Mouse (Mus musculus): Measurements from ENCODE around the gene Gja1. TPM values are rescaled to one million over a fixed set of nuclear protein-coding genes. Genes with fewer than 3 reads are reported as not detected.
"Not testable (repeated sequence)": the region's sequence is repeated elsewhere in the genome, so short reads cannot be mapped to it uniquely, and the experiment has no call there.

Gja1 gene
- total RNA-seq, 1 experiment from 2014 or later = 10.8 TPM

- not testable (repeated sequence) for ATAC-seq (replicated peaks in 1 of 2; ENCODE audit: insufficient read depth in 1 of 2, low FRiP score in 2 of 2, low TSS enrichment in 1 of 2, low read depth in 1 of 2, poor library complexity in 2 of 2, severe bottlenecking in 2 of 2)
Measured at GRCm38 (mm10) chr10:56401396-56401795, 24.3 kb downstream of the Gja1 start.

DNA sequence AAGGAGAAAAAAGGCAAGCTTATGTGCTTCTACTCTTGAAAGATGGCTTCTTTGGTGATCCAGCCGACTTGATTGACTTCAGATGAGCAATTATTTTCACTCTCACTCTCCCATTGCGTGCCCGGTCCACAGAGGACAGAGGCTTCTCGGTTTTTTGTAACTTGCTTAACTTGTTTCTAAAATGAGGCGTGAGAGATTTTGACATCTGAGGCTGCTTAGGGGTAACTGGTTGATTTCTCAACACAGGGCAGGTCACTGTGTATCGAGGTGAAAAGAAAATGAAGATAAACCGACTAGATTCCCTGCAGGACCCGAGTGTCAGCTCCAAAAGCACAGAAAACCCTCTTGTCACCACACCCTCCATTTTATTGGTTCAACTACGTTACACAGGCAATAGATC is 28.8 kb downstream of the Gja1 start:
- no peak for ATAC-seq (replicated peaks in 1 of 2; ENCODE audit: insufficient read depth in 1 of 2, low FRiP score in 2 of 2, low TSS enrichment in 1 of 2, low read depth in 1 of 2, poor library complexity in 2 of 2, severe bottlenecking in 2 of 2)

DNA sequence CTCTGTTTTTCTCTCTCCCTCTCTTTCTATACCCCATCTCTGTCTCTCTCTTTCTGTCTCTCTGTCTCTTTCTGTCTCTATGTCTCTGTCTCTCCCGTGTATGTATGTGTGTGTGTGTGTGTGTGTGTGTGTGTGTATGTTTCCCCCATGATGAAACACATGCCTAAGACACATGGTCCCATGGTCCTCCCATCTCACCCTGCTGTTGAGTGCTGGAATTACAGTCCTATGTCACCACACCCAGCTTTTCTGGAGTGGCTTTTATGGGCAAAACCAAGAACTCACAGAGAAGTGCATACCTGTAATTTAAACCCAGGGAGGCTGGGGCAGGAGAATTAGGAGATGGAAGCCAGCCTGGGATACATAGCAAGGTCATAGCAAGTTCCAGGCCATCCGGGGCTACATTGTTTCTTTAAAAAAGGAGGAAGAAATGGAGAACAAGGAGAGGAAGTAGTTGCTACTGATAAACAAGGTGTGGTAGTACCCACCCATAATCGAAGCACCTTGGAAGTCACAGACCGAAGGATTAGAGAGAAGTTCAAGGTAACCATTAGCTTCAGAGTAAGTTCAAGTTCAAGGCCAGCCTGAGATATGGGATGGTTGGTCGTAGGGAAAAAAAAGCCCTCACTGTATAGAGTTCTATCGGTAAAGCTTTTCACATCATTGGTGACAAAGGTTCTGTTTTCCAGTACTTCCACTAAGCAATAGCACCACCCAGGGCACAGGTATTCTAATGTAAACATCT is 29.4 kb downstream of the Gja1 start:
- ATAC-seq (replicated peaks in 1 of 2; ENCODE audit: insufficient read depth in 1 of 2, low FRiP score in 2 of 2, low TSS enrichment in 1 of 2, low read depth in 1 of 2, poor library complexity in 2 of 2, severe bottlenecking in 2 of 2) = peak; percentile 27 to 48; a peak in 2 of 4 replicates

DNA sequence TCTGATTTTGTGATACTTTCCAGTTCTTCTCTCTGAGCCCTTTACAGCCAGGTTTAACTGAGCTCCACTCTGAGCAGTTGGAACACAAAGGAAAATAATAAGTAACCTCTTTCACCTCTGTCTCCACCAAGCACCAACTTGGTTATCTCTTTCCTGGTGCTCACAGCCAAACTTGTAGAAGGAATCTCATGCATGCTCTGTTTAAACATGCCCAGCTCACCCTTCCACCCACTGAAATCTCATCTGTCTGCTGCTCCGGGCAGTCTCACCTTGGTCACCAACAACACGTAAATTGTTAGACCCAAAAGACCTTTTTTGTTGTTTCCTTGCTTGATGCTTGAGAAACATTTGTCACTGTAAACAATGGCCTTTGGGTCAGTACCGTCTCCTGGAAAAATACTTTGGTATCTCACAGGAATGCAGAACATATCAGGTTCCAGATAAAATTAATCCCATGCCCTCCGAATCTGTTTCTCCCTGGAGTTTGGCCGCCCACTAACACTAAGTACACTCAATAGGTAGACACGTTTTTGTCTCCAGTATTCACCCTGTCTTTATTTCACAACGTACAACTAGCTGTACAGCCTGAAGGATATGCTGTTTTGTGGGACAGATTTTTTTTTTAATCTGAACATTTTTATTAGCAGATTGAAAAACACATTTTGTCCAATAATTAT is 38.9 kb downstream of the Gja1 start:
- no peak for ATAC-seq (replicated peaks in 1 of 2; ENCODE audit: insufficient read depth in 1 of 2, low FRiP score in 2 of 2, low TSS enrichment in 1 of 2, low read depth in 1 of 2, poor library complexity in 2 of 2, severe bottlenecking in 2 of 2)

GRCm38 (mm10) chr10:56422518-56422917 is 45.4 kb downstream of the Gja1 start:
- no peak for ATAC-seq (replicated peaks in 1 of 2; ENCODE audit: insufficient read depth in 1 of 2, low FRiP score in 2 of 2, low TSS enrichment in 1 of 2, low read depth in 1 of 2, poor library complexity in 2 of 2, severe bottlenecking in 2 of 2)

- ATAC-seq (replicated peaks in 1 of 2; ENCODE audit: insufficient read depth in 1 of 2, low FRiP score in 2 of 2, low TSS enrichment in 1 of 2, low read depth in 1 of 2, poor library complexity in 2 of 2, severe bottlenecking in 2 of 2) = no peak
Measured at GRCm38 (mm10) chr10:56425016-56425798, 48.1 kb downstream of the Gja1 start.

GRCm38 (mm10) chr10:56426369-56426768 is 49.2 kb downstream of the Gja1 start:
- ATAC-seq (replicated peaks in 1 of 2; ENCODE audit: insufficient read depth in 1 of 2, low FRiP score in 2 of 2, low TSS enrichment in 1 of 2, low read depth in 1 of 2, poor library complexity in 2 of 2, severe bottlenecking in 2 of 2) = no peak

DNA sequence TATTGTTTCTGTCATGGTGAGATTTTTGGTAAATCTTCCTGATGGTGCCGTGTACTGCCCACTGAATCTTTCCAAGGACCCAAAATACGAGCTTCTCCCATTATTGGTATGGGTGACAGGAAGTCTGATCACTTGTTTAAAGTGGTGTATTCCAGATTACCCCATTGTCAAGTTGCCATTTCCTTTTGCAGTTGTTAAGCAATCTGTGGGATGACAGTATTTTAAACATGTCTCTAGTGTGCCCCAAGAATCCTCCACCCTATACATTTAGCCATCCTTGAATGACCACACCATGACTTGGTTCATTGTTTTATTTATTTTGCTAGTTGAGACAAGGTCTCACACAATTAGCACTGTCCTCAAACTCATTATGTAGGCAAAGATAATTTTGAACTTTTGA is 50.3 kb downstream of the Gja1 start:
- no peak for ATAC-seq (replicated peaks in 1 of 2; ENCODE audit: insufficient read depth in 1 of 2, low FRiP score in 2 of 2, low TSS enrichment in 1 of 2, low read depth in 1 of 2, poor library complexity in 2 of 2, severe bottlenecking in 2 of 2)

DNA sequence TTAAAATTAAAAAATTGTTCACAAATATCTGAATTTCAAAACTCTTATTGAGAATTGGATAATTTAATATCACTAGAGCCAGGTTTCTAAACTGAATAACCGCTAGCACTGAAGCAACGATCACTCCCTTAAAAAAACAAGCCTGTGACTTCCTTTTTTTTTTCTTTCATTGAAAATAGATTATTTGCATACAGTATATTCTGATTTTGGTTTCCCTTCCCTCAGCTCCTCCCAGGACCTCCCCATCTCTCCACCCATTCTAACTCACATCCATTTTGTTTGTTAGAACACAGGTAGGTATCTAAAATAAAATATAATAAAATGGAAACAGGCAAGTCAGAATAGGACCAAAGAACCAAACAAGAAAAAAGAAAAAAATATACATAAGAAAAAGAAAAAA is 50.7 kb downstream of the Gja1 start:
- no peak; a peak in 1 of 4 replicates for ATAC-seq (replicated peaks in 1 of 2; ENCODE audit: insufficient read depth in 1 of 2, low FRiP score in 2 of 2, low TSS enrichment in 1 of 2, low read depth in 1 of 2, poor library complexity in 2 of 2, severe bottlenecking in 2 of 2)

GRCm38 (mm10) chr10:56429011-56429410 is 51.9 kb downstream of the Gja1 start:
- ATAC-seq (replicated peaks in 1 of 2; ENCODE audit: insufficient read depth in 1 of 2, low FRiP score in 2 of 2, low TSS enrichment in 1 of 2, low read depth in 1 of 2, poor library complexity in 2 of 2, severe bottlenecking in 2 of 2) = no peak

GRCm38 (mm10) chr10:56431600-56432389 is 54.7 kb downstream of the Gja1 start:
- ATAC-seq (replicated peaks in 1 of 2; ENCODE audit: insufficient read depth in 1 of 2, low FRiP score in 2 of 2, low TSS enrichment in 1 of 2, low read depth in 1 of 2, poor library complexity in 2 of 2, severe bottlenecking in 2 of 2) = no peak

- no peak for ATAC-seq (replicated peaks in 1 of 2; ENCODE audit: insufficient read depth in 1 of 2, low FRiP score in 2 of 2, low TSS enrichment in 1 of 2, low read depth in 1 of 2, poor library complexity in 2 of 2, severe bottlenecking in 2 of 2)
Measured at GRCm38 (mm10) chr10:56432390-56432709, 55.2 kb downstream of the Gja1 start.

- ATAC-seq (replicated peaks in 1 of 2; ENCODE audit: insufficient read depth in 1 of 2, low FRiP score in 2 of 2, low TSS enrichment in 1 of 2, low read depth in 1 of 2, poor library complexity in 2 of 2, severe bottlenecking in 2 of 2) = peak; percentile 62 to 63
Measured at GRCm38 (mm10) chr10:56437290-56437689, 60.2 kb downstream of the Gja1 start.

- peak in 1 of 2 experiments; percentile 41; a peak in 1 of 4 replicates for ATAC-seq (replicated peaks in 1 of 2; ENCODE audit: insufficient read depth in 1 of 2, low FRiP score in 2 of 2, low TSS enrichment in 1 of 2, low read depth in 1 of 2, poor library complexity in 2 of 2, severe bottlenecking in 2 of 2)
Measured at GRCm38 (mm10) chr10:56439638-56440037, 62.5 kb downstream of the Gja1 start.

DNA sequence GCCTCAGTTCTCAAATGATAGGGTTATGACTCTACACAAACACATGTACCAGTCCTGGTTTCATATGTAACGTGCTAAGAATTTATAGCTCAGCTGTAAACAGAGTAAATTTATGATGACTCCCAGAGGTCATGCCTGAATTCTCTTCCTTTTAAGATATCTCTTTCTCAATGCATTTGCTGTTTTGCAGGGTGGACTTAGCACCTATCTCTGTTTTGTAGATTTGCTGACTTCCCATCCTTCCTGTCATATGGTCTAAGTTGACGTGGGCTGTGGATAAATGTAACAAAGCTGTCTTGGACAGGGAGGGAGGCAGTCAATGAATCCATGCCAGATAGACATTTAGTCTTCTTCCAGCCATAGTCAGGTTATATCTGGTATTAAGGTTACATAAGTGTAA is 67.3 kb downstream of the Gja1 start:
- ATAC-seq (replicated peaks in 1 of 2; ENCODE audit: insufficient read depth in 1 of 2, low FRiP score in 2 of 2, low TSS enrichment in 1 of 2, low read depth in 1 of 2, poor library complexity in 2 of 2, severe bottlenecking in 2 of 2) = no peak

- ATAC-seq (replicated peaks in 1 of 2; ENCODE audit: insufficient read depth in 1 of 2, low FRiP score in 2 of 2, low TSS enrichment in 1 of 2, low read depth in 1 of 2, poor library complexity in 2 of 2, severe bottlenecking in 2 of 2) = no peak
Measured at GRCm38 (mm10) chr10:56449030-56449429, 71.9 kb downstream of the Gja1 start.

Measured in hematopoietic stem cell, adult 5-6 weeks (primary cell).